Mouse (Mus musculus) thymus, postnatal 4 days (tissue): Measurements from ENCODE around the gene Grb10.
A peak's percentile ranks its signal among the peaks of the same experiment; 100 is the strongest.

ENCODE experiments used
- DNase-seq: peaks from one replicate; pipeline ENCODE4 v3.0.0; 2021

Grb10 gene

DNA sequence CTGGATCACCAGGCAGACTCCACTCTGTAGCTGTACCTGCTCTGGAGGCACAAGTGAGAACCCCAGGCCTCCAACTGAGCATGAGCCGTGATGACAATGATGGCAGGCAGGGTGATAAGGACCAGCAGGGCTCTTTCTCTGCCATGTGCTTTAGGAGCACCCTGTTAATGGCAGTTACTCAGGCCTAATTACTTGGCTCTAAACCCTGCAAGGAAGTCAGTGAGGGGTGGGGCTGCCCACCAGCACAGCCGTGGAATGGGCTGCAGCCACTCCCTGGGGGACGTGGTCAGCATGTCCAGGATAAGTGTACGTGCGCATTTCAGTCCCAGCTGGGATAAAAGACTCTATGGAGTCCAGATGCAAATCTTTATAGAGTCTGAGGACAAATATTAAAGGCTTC, 5.7 kb downstream of the Grb10 start:
- no peak for DNase-seq

DNA sequence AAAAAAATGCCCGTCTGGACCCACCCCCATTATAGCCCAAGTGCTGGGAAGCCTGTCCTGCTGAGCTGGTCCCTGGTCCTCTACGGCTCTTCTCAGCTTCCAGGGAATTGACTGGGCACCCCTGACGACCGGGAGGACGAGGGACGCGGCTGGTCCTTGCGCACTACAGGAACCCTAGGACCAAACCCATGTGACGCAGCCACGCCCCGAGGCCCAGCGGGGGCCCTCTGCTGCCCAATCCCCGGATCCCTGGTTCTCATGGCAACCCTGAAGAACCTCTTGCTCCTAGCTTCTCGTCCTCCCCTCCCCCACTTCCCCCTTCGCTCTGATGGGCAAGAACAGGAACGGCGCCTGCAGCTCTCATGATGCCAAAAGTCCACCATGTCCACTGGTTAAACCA, 11.8 kb downstream of the Grb10 start:
- no peak for DNase-seq

DNA sequence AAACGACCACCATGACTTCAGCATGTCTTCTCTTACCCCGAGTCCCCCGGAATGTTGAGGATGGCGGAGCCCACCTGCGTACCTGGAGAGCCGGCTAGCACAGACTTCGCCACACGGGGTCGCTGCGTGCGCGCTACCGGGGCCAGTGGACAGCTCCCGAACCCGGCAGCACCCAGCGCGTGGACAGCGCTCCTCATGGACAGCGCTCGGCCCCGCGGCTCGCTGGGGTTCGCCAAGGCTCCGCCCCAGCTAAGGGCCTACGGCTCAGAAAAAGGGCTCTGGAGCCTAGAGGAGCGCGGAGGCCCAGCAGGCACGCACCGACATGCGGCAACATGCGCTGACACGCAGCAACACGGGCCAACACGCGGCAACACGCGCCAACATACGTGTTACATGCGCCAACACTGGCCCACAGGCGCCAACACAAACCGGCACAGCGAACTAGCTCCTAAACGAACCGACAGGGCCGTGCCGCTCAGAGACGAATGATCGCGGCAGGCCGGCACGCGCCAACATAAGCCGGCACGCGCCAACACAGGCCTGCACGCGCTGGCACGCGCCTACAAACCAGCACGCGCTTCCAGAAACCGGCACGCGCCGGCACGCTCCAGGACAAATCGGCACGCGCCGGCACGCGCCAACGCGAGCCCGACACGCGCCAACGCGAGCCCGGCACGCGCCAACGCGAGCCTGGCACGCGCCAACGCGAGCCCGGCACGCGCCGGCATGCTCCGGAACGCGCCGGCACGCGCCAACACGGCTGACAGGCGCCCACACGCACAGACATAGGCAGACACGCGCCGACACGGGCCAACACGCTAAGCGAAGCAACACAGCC, 12.5 kb downstream of the Grb10 start:
- peak; percentile 71 for DNase-seq

DNA sequence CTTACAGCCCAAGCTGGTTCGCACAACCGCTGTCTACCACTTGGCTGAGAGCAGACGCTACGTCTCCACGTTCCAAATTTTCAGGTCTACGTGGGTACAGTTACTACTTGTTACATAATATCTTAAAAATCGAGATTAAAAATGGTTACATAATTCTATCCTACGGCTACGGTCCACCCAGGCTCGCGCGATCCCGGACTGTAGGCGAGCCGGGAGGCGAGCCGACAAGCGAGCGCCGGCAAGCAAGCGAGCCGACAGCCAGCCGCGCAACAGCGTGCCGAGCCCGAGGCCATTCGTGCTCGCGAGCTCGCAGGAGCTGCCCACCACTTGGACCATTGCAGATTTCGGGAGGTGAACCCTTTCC, 13.1 kb downstream of the Grb10 start:
- no peak for DNase-seq

DNA sequence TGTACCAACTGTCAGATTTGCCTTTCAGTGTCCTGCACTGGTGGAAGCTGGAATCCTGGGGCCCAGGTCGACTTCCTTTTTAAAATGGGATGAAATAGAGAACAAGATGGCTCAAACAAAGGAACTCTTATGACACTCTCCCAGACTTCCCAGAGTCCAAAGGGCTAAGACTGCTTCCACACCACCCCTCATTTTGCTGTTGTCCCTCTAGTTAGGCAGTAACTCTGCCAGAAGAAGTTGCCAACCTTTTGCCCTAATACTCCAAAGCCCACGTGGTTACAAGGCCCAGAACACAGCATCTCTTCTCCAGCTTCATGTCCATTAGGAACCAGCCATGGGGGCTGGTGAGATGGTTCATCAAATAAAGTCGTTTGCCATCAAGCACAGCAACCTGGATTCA, 15.4 kb downstream of the Grb10 start:
- no peak for DNase-seq

DNA sequence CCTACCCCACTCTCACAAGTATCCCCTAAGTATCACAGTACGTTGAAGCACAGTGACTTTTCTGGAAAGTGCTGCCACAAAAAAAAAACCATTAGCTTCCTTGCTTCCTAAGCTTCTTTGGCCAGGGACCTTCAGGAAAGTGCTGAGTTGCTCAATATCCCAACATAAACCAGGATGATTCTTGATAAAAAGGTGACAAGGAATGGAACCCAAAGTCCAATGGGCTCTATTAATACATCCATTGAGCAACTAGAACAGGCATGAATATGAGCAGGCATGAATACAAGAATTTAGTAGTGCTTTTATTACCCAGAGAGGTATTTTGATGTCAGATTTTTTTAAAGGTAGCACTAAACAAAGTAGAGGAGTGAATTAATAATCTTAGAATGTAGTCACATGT, 18.8 kb downstream of the Grb10 start:
- DNase-seq = no peak

DNA sequence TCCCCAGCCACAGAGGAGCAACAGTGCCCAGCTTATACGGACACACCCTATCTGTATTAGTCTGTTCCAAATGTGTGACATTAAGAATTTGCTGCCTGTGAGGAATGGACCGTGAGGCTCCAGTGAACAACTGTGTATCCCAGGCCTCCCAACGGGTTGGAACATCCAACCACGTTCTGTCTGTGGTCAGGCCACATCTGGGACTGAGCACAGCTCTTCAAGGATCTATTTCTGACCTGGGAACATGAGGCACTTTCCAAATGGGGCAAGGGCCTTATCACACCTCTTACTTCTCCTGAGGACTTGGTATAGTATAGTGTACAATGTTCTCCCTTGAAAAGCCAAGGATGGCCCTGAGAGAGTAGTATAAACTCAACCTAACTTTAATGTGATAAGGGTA, 19.9 kb downstream of the Grb10 start:
- no peak for DNase-seq

- no peak for DNase-seq
Measured at GRCm38 (mm10) chr11:12010084-12010483, 28.4 kb downstream of the Grb10 start.

GRCm38 (mm10) chr11:12000293-12000910, 38.1 kb downstream of the Grb10 start:
- no peak for DNase-seq

GRCm38 (mm10) chr11:11998881-11999280, 39.6 kb downstream of the Grb10 start:
- no peak for DNase-seq

DNA sequence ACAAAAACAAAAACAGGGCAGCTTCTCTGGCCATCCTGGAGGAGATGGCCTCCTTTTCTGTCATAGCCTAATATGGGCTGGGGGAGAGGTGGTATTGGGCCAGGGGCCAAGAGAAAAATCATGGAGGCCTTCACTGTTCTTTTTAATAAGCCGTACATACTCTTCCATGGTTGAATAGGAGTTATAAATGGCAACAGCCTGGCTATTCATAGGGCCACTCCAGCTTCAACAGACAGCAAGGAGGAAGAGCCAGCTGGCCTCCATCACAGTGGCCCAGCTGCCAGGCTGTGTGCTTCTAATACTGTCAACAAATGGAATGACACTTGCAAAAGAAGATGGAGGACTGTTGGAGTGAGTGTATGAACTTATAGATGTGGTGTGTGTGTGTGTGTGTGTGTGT, 41.4 kb downstream of the Grb10 start:
- no peak for DNase-seq

GRCm38 (mm10) chr11:11995371-11995770, 43.1 kb downstream of the Grb10 start:
- no peak for DNase-seq

DNA sequence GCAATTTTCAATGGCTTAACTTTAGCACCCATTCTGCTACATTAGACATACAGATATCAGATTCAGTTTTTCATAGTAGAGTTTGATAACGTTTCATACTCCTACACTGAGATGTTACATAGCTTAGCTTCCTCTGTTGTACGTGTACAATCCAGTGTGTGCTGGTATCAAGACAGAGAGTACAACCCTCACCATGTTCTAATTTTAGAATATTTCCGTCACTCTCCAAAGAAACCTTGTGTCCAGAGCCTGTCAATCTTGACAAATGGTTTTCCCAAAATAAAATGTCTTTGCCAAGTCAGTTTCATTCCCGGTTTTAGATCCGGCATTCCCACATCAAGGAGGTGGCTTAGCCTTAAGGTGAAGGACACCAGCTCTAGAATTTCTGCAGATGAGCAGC, 44.7 kb downstream of the Grb10 start:
- no peak for DNase-seq

GRCm38 (mm10) chr11:11993183-11993582, 45.3 kb downstream of the Grb10 start:
- DNase-seq = no peak

GRCm38 (mm10) chr11:11989850-11990249, 48.6 kb downstream of the Grb10 start:
- DNase-seq = no peak

DNA sequence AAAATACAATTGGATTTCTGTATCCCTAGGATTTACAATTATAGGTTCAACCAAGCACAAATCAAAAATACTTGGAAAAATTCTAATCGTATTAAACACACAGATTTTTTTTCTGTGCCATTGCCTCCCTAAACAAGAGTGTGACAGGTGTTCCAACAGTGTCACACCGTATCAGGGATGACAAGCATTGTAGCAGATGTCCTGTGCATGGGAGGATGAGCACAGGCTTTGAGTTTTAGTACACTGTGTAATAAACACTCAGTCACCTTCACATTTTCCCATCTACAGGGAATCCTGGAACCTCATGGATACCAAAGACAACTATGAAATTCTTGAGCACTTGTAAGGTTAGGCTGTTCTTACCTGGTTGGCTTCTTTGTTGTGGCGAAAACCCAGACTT, 51.2 kb downstream of the Grb10 start:
- DNase-seq = no peak

GRCm38 (mm10) chr11:11978611-11979197, 59.8 kb downstream of the Grb10 start:
- no peak for DNase-seq

DNA sequence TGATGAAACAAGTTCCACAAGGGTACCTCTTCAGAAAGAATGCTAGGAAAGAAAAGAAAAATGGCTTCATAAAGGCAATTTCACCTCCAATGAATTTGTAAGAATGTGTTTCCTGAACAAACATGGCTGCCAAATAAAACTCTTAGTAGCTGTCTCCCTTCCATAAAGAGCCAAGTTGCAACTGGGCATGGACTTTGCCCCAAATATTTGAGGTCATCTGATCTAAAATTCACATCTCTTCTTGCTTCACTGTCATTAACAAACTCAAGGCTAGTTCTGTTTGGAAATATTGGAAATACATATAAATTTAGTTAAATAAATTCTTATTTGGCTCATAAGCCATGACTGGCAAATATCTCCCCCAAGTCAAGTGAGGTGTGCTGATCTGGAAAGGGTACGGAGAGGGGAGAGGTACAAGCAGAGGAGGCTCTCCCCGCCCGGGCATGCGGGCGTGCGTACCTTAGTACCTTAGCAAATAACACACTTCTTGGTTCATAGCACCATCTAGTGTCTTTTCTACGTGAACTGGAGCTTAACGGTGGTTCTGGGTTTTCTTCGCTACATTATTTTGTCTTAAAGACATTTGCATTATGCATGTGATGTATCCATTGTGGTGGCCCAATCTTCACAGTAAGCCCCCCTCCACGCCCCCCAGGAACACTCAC, 63.8 kb downstream of the Grb10 start:
- DNase-seq = peak; percentile 52

DNA sequence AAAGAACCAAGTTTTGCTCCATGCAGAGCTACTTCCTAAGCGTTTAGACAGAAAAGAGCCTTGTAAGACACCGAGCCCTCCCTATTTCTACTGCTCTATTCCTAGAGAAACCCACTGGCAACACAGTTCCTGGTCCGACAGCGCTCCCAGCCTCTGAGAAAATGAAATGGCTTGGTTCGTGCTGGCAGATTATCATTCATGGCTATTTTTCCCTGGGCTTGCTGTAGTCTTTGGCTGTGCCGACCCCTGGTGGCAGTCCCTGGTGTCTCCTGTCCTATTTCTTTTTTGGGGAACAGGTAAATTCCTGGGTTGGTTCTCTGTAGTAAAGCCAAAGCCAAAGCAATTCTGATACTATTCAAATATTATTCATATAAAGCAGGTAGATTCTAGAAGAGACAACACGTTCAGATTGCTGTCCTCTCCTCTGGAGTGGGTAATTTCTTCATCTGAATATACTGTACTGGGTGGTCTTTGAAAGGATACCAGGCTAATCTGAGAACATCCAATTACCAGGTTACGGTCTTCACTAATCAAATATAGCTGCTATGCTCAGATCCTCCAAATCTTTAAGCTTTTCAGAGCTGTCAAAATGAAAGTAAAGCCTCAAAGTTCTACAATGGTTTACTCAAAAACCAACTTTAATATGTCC, 65.0 kb downstream of the Grb10 start:
- DNase-seq = peak; percentile 83

- no peak for DNase-seq
Measured at GRCm38 (mm10) chr11:11972401-11973110, 65.9 kb downstream of the Grb10 start.

- DNase-seq = no peak
Measured at GRCm38 (mm10) chr11:11970246-11970645, 68.2 kb downstream of the Grb10 start.

GRCm38 (mm10) chr11:11968830-11969229, 69.7 kb downstream of the Grb10 start:
- DNase-seq = no peak

DNA sequence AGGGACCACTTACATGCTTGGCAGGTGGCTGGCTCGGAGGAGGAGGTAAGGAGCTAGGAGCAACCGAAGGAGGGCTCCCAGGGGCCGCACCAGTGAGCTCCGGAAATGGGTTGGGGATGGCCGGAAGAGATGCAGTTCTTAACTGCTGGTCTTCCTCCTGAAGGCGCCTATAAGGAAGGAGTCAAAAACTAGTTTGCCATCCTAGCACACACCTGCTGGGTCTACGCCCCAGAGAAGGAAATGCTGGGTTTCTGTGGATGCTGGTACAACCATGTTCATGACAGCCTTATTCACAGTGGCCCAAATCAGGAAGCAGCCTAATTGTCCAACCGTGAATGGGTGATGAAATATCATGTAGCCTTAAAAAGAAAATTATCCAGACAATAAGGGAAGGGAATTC, 71.0 kb downstream of the Grb10 start:
- DNase-seq = no peak
